ENCODE assay signal across 8 mouse cellular contexts in genomic region chr9:44882436-44882980, GRCm38 (mm10). TPM values are rescaled to one million over a fixed set of nuclear protein-coding genes. Genes with fewer than 3 reads are reported as not detected.
A peak's percentile ranks its signal among the peaks of the same experiment; 100 is the strongest.
DNase-seq lines count a peak whose midpoint lies in the region; ATAC-seq lines count a peak whose summit lies in the region.

No protein-coding gene starts in this region.

- ATAC-seq in activated CD4-positive, CD25-positive, alpha-beta regulatory T cell, adult 4 months = peak; percentile 12
- ATAC-seq in liver, embryonic 16.5 days (ENCODE audit: low read depth) = no peak
- ATAC-seq in neural tube, embryonic 13.5 days (ENCODE audit: low read depth) = peak; percentile 64

- DNase-seq in CD4-positive helper T cell, adult 2 months (ENCODE audit: low read depth, low spot score) = peak; percentile 73
- DNase-seq in embryonic facial prominence, embryonic 10.5 days (ENCODE audit: low spot score) = peak; percentile 85
- peak; percentile 90 for DNase-seq in heart, embryonic 10.5 days (ENCODE audit: low spot score)
- peak; percentile 53 for DNase-seq in kidney, adult 9 months
- DNase-seq in thymus, postnatal 14 days = peak; percentile 71

- under 1% methylated on average over 26 of the region's 27 CpGs for WGBS in embryonic facial prominence, embryonic 10.5 days
- WGBS in heart, embryonic 10.5 days = under 1% methylated on average over 26 of the region's 27 CpGs
- WGBS in liver, embryonic 16.5 days (ENCODE audit: insufficient replicate concordance) = 0% methylated on average over 26 of the region's 27 CpGs
- under 1% methylated on average over 27 of the region's 27 CpGs for WGBS in neural tube, embryonic 13.5 days

- H3K9me3 ChIP-seq in embryonic facial prominence, embryonic 10.5 days = no peaks in the 10 kb centered on the region
- H3K9me3 ChIP-seq in heart, embryonic 10.5 days = no peaks in the 10 kb centered on the region
- no peaks in the 10 kb centered on the region for H3K9me3 ChIP-seq in liver, embryonic 16.5 days (replicated peaks; ENCODE audit: control insufficient read depth, low read length)
- H3K9me3 ChIP-seq in neural tube, embryonic 13.5 days = no peaks in the 10 kb centered on the region

- peak overlapping the region; percentile 82 for H3K4me3 ChIP-seq in embryonic facial prominence, embryonic 10.5 days
- H3K4me3 ChIP-seq in heart, embryonic 10.5 days = peak overlapping the region; percentile 98
- peak overlapping the region; percentile 93 for H3K4me3 ChIP-seq in liver, embryonic 16.5 days (ENCODE audit: low read depth, low read length)
- peak overlapping the region; percentile 88 for H3K4me3 ChIP-seq in neural tube, embryonic 13.5 days

- H3K9ac ChIP-seq in liver, embryonic 16.5 days (ENCODE audit: low read depth, low read length) = peak overlapping the region; percentile 80
- peak overlapping the region; percentile 82 for H3K9ac ChIP-seq in neural tube, embryonic 13.5 days

- peak overlapping the region; percentile 99 for H3K4me2 ChIP-seq in liver, embryonic 16.5 days (ENCODE audit: low read depth, low read length)
- H3K4me2 ChIP-seq in neural tube, embryonic 13.5 days = peak overlapping the region; percentile 93

- peaks cover 7% of the 10 kb centered on the region for H3K36me3 ChIP-seq in embryonic facial prominence, embryonic 10.5 days (replicated peaks)
- H3K36me3 ChIP-seq in heart, embryonic 10.5 days = no peaks in the 10 kb centered on the region; the same call in 1 of the 2 replicates
- no peaks in the 10 kb centered on the region for H3K36me3 ChIP-seq in liver, embryonic 16.5 days (ENCODE audit: control insufficient read depth, insufficient read depth)
- H3K36me3 ChIP-seq in neural tube, embryonic 13.5 days = no peaks in the 10 kb centered on the region; the same call in 1 of the 2 replicates

- H3K27me3 ChIP-seq in embryonic facial prominence, embryonic 10.5 days (replicated peaks; ENCODE audit: low read depth, poor library complexity, severe bottlenecking) = no peaks in the 10 kb centered on the region
- H3K27me3 ChIP-seq in heart, embryonic 10.5 days (ENCODE audit: insufficient read depth, poor library complexity, severe bottlenecking) = no peaks in the 10 kb centered on the region
- no peaks in the 10 kb centered on the region; the same call in none of the 2 replicates for H3K27me3 ChIP-seq in liver, embryonic 16.5 days (ENCODE audit: control insufficient read depth, insufficient read depth, low read depth, low read length)
- H3K27me3 ChIP-seq in neural tube, embryonic 13.5 days = 0 out of 2 replicates have a peak, but pooled peaks cover 2% of the 10 kb centered on the region

- H3K4me1 ChIP-seq in embryonic facial prominence, embryonic 10.5 days = peaks cover 37% of the 10 kb centered on the region
- peaks cover 35% of the 10 kb centered on the region for H3K4me1 ChIP-seq in heart, embryonic 10.5 days
- peaks cover 34% of the 10 kb centered on the region for H3K4me1 ChIP-seq in liver, embryonic 16.5 days (ENCODE audit: control insufficient read depth, low read depth, low read length)
- H3K4me1 ChIP-seq in neural tube, embryonic 13.5 days (replicated peaks) = peaks cover 31% of the 10 kb centered on the region

- peak overlapping the region; percentile 97 for H3K27ac ChIP-seq in embryonic facial prominence, embryonic 10.5 days (replicated peaks)
- H3K27ac ChIP-seq in heart, embryonic 10.5 days = peak overlapping the region; percentile 97
- H3K27ac ChIP-seq in liver, embryonic 16.5 days (ENCODE audit: low read length) = peak overlapping the region; percentile 22; the same call in 1 of the 2 replicates
- peak overlapping the region; percentile 100 for H3K27ac ChIP-seq in neural tube, embryonic 13.5 days (replicated peaks)

RNA-seq across cellular contexts. Expression of gene Kmt2a, which starts 1.4 kb away (rescaled TPM):
- polyA plus RNA-seq in activated CD4-positive, CD25-positive, alpha-beta regulatory T cell, adult 4 months (2017; shearing (Covaris generic)) = 10 to 100 TPM; 28.7 to 31.1 TPM
- polyA plus RNA-seq in embryonic facial prominence, embryonic 10.5 days (2016; fragmentation: Nextera tagmentation; extraction: Ambion mirVana) = 14.1 and 14.9 TPM in 2 replicates
- 7.4 and 10.5 TPM in 2 replicates for polyA plus RNA-seq in heart, embryonic 10.5 days (2016; fragmentation: Nextera tagmentation; extraction: Ambion mirVana)
- 2.6 and 3.0 TPM in 2 replicates for polyA plus RNA-seq in liver, embryonic 16.5 days (2015; fragmentation: Nextera tagmentation; extraction: Ambion mirVana)
- polyA plus RNA-seq in neural tube, embryonic 13.5 days (2015; fragmentation: Nextera tagmentation; extraction: Ambion mirVana) = 20.9 and 25.0 TPM in 2 replicates

RNA-seq across cellular contexts. Expression of gene Atp5l, which starts 38.0 kb away (rescaled TPM):
- 100 to 1,000 TPM; 538 to 670 TPM for polyA plus RNA-seq in activated CD4-positive, CD25-positive, alpha-beta regulatory T cell, adult 4 months (2017; shearing (Covaris generic))
- 499 and 516 TPM in 2 replicates for polyA plus RNA-seq in embryonic facial prominence, embryonic 10.5 days (2016; fragmentation: Nextera tagmentation; extraction: Ambion mirVana)
- 722 and 893 TPM in 2 replicates for polyA plus RNA-seq in heart, embryonic 10.5 days (2016; fragmentation: Nextera tagmentation; extraction: Ambion mirVana)
- polyA plus RNA-seq in liver, embryonic 16.5 days (2015; fragmentation: Nextera tagmentation; extraction: Ambion mirVana) = 467 and 488 TPM in 2 replicates
- polyA plus RNA-seq in neural tube, embryonic 13.5 days (2015; fragmentation: Nextera tagmentation; extraction: Ambion mirVana) = 725 and 838 TPM in 2 replicates

Comparison
In these comparisons a context has a peak if more than half of its experiments do, and no peak if none do; other contexts are left out.
1. H3K27ac ChIP-seq: peak in every context shown above with its lines; median percentile 100 in neural tube, embryonic 13.5 days; 97 in embryonic facial prominence, embryonic 10.5 days; 97 in heart, embryonic 10.5 days; 22 in liver, embryonic 16.5 days.